In genomic region chr6:17559657-17560056, GRCm38 (mm10) we compare ENCODE assay signal across 13 mouse cellular contexts.
A peak's percentile ranks its signal among the peaks of the same experiment; 100 is the strongest.
DNase-seq lines count a peak whose midpoint lies in the region; ATAC-seq and TF ChIP-seq lines count a peak whose summit lies in the region.
"Had no signal": no experiment of that assay in that cellular context is flagged by ENCODE, and none has a peak within 500 bp of the region (broad histone marks: within the 10 kb centered on the region; RNA-seq: fewer than 3 reads in every experiment).

No protein-coding gene starts in this region.

- ATAC-seq in lung, embryonic 14.5 days (ENCODE audit: insufficient read depth) = 0 out of 2 replicates have a peak, but pooled peaks have one; percentile 29
- peak; percentile 53; the same call in 1 of the 2 replicates for ATAC-seq in kidney, embryonic 16.5 days (ENCODE audit: low FRiP score, low TSS enrichment)
- ATAC-seq in stomach, embryonic 15.5 days (ENCODE audit: insufficient read depth, low FRiP score, low read depth) = peak; percentile 83
- ATAC-seq in liver, postnatal 0 days = no peak
- ATAC-seq: hindbrain, embryonic 16.5 days had no signal

- H3K36me3 ChIP-seq in lung, embryonic 14.5 days (ENCODE audit: insufficient read depth) = no peaks in the 10 kb centered on the region
- H3K36me3 ChIP-seq in kidney, embryonic 16.5 days (ENCODE audit: insufficient read depth, low read length) = peaks cover 5% of the 10 kb centered on the region; the same call in 1 of the 2 replicates
- H3K36me3 ChIP-seq in stomach, embryonic 15.5 days = 0 out of 2 replicates have a peak, but pooled peaks cover 3% of the 10 kb centered on the region
- H3K36me3 ChIP-seq in liver, postnatal 0 days (replicated peaks; ENCODE audit: insufficient read depth, low read length) = peaks cover 5% of the 10 kb centered on the region
- H3K36me3 ChIP-seq: liver, embryonic 15.5 days had no signal

- no peak for TF ChIP-seq EP300 in liver, postnatal 0 days (IDR thresholded peaks at IDR 0.05; ENCODE audit: low read depth)

- TF ChIP-seq CTCF in lung, embryonic 14.5 days (IDR thresholded peaks at IDR 0.05; ENCODE audit: low read depth) = no peak
- TF ChIP-seq CTCF in liver, postnatal 0 days (IDR thresholded peaks at IDR 0.05; ENCODE audit: low read depth) = no peak

- H3K4me2 ChIP-seq in lung, embryonic 14.5 days = no peak overlapping the region
- H3K4me2 ChIP-seq in kidney, embryonic 16.5 days (replicated peaks; ENCODE audit: low read depth, low read length) = no peak overlapping the region
- H3K4me2 ChIP-seq in stomach, embryonic 15.5 days = no peak overlapping the region
- no peak overlapping the region for H3K4me2 ChIP-seq in liver, postnatal 0 days (ENCODE audit: low read depth, low read length)
- H3K4me2 ChIP-seq: liver, embryonic 15.5 days had no signal

- H3K27me3 ChIP-seq in lung, embryonic 14.5 days (ENCODE audit: insufficient read depth, low read length) = no peaks in the 10 kb centered on the region
- no peaks in the 10 kb centered on the region for H3K27me3 ChIP-seq in kidney, embryonic 16.5 days (ENCODE audit: insufficient read depth, low read length)
- H3K27me3 ChIP-seq in stomach, embryonic 15.5 days (replicated peaks) = no peaks in the 10 kb centered on the region
- no peaks in the 10 kb centered on the region for H3K27me3 ChIP-seq in liver, postnatal 0 days (ENCODE audit: insufficient read depth, low read length)
- H3K27me3 ChIP-seq: liver, embryonic 15.5 days had no signal

- H3K4me1 ChIP-seq in lung, embryonic 14.5 days (ENCODE audit: insufficient read depth) = peaks cover 8% of the 10 kb centered on the region
- H3K4me1 ChIP-seq in kidney, embryonic 16.5 days (ENCODE audit: insufficient read depth, low read length) = peaks cover 3% of the 10 kb centered on the region
- H3K4me1 ChIP-seq in stomach, embryonic 15.5 days = no peaks in the 10 kb centered on the region
- H3K4me1 ChIP-seq in liver, postnatal 0 days (ENCODE audit: insufficient read depth) = no peaks in the 10 kb centered on the region
- H3K4me1 ChIP-seq: liver, embryonic 15.5 days had no signal

- H3K9me3 ChIP-seq in lung, embryonic 14.5 days (ENCODE audit: low read depth, low read length) = no peaks in the 10 kb centered on the region
- H3K9me3 ChIP-seq in kidney, embryonic 16.5 days (ENCODE audit: low read length) = no peaks in the 10 kb centered on the region
- H3K9me3 ChIP-seq in stomach, embryonic 15.5 days = no peaks in the 10 kb centered on the region
- H3K9me3 ChIP-seq in liver, postnatal 0 days (ENCODE audit: low read length) = no peaks in the 10 kb centered on the region
- H3K9me3 ChIP-seq: liver, embryonic 15.5 days had no signal

- H3K27ac ChIP-seq in lung, embryonic 14.5 days (ENCODE audit: low read depth) = no peak overlapping the region
- no peak overlapping the region for H3K27ac ChIP-seq in kidney, embryonic 16.5 days (ENCODE audit: low read length)
- H3K27ac ChIP-seq in stomach, embryonic 15.5 days = 0 out of 2 replicates have a peak overlapping the region, but pooled peaks have one; percentile 17
- no peak overlapping the region for H3K27ac ChIP-seq in liver, postnatal 0 days (ENCODE audit: low read depth)
- H3K27ac ChIP-seq: liver, embryonic 15.5 days had no signal

- H3K4me3 ChIP-seq in lung, embryonic 14.5 days (ENCODE audit: low read depth, low read length) = no peak overlapping the region
- no peak overlapping the region for H3K4me3 ChIP-seq in kidney, embryonic 16.5 days (ENCODE audit: low read length)
- no peak overlapping the region for H3K4me3 ChIP-seq in stomach, embryonic 15.5 days (replicated peaks)
- H3K4me3 ChIP-seq in liver, postnatal 0 days (ENCODE audit: low read depth, low read length) = no peak overlapping the region
- H3K4me3 ChIP-seq: liver, embryonic 15.5 days had no signal

- H3K9ac ChIP-seq in lung, embryonic 14.5 days = no peak overlapping the region
- H3K9ac ChIP-seq in kidney, embryonic 16.5 days (replicated peaks; ENCODE audit: low read length) = no peak overlapping the region
- no peak overlapping the region for H3K9ac ChIP-seq in stomach, embryonic 15.5 days
- no peak overlapping the region for H3K9ac ChIP-seq in liver, postnatal 0 days (replicated peaks)
- H3K9ac ChIP-seq: liver, embryonic 15.5 days had no signal

- DNase-seq in lung, embryonic 14.5 days = peak; percentile 21
- no peak for DNase-seq in lung, postnatal 4 days
- peak; percentile 48 for DNase-seq in gastrocnemius, postnatal 25 days
- DNase-seq in layer of hippocampus, adult 18-20 months (ENCODE audit: low spot score in 2 of 2) = no peak
- DNase-seq in liver, postnatal 0 days = no peak
- DNase-seq: cerebellum, adult 9-10 months; layer of hippocampus, postnatal 36 days; right cerebral cortex, postnatal 14 days; thymus, postnatal 4 days had no signal

- whole genome bisulfite sequencing in lung, embryonic 14.5 days = 64% methylated on average over 4 of the region's 4 CpGs
- WGBS in kidney, embryonic 16.5 days = 69% methylated on average over 4 of the region's 4 CpGs
- WGBS in stomach, embryonic 15.5 days = 60% methylated on average over 4 of the region's 4 CpGs
- 76% methylated on average over 4 of the region's 4 CpGs for WGBS in liver, postnatal 0 days (ENCODE audit: insufficient replicate concordance)

Comparison
In these comparisons a context has a peak if more than half of its experiments do, and no peak if none do; other contexts are left out.
1. DNase-seq: peak in lung, embryonic 14.5 days (single experiment) and gastrocnemius, postnatal 25 days (single experiment); none in lung, postnatal 4 days (0 of 2), layer of hippocampus, adult 18-20 months (0 of 2) and liver, postnatal 0 days (single experiment).